Mouse (Mus musculus): ENCODE results near the gene Pcbp3.

DNA sequence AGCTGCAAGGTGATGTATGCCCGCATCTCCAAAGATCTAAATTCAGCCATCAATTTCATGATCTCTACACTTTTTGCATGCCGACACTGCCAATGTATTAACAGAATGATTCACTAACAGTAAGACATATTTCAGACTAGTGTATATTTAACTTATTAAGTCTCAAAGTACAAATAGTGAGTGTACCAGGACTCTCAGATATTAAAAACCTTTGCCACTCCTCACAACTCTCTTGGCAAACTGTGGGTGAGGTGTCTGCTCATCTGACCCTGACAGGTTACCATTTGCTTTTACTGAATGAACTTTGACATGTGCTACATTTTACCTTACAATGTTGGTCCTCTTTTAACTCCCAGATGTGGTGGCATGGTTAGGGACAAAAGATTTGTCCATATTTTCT is 70.2 kb downstream of the Pcbp3 start:
- TF ChIP-seq CTCF (IDR thresholded peaks at IDR 0.05; ENCODE audit: extremely low read depth, insufficient read length, insufficient replicate concordance, low read depth, low read length) (no peak), POLR2A (IDR thresholded peaks at IDR 0.05; ENCODE audit: low read depth, low read length) (no peak)
